Comparison of ENCODE assay signal across 12 mouse cellular contexts in genomic region chr3:53931745-53932144, GRCm38 (mm10).
"Had no signal": no experiment of that assay in that cellular context is flagged by ENCODE, and none has a peak within 500 bp of the region (broad histone marks: within the 10 kb centered on the region; RNA-seq: fewer than 3 reads in every experiment).

No protein-coding gene starts in this region.

- H3K4me3 ChIP-seq: intestine, embryonic 15.5 days; layer of hippocampus, adult 2 months; limb, embryonic 12.5 days; liver, embryonic 13.5 days; lung, embryonic 15.5 days; midbrain, embryonic 13.5 days had no signal

- H3K27me3 ChIP-seq: intestine, embryonic 15.5 days; limb, embryonic 12.5 days; liver, embryonic 13.5 days; lung, embryonic 15.5 days; midbrain, embryonic 13.5 days had no signal

- H3K36me3 ChIP-seq: intestine, embryonic 15.5 days; limb, embryonic 12.5 days; liver, embryonic 13.5 days; lung, embryonic 15.5 days; midbrain, embryonic 13.5 days had no signal

- ATAC-seq: intestine, embryonic 15.5 days; liver, postnatal 0 days; midbrain, embryonic 13.5 days had no signal

- H3K4me1 ChIP-seq: intestine, embryonic 15.5 days; limb, embryonic 12.5 days; liver, embryonic 13.5 days; lung, embryonic 15.5 days; midbrain, embryonic 13.5 days had no signal

- H3K9me3 ChIP-seq: intestine, embryonic 15.5 days; limb, embryonic 12.5 days; liver, embryonic 13.5 days; lung, embryonic 15.5 days; midbrain, embryonic 13.5 days had no signal

- DNase-seq: kidney, adult 18-20 months; kidney, postnatal 10 days; kidney, postnatal 4 days; liver; liver, embryonic 13.5 days; liver, postnatal 0 days; thymus, postnatal 4 days had no signal

- H3K4me2 ChIP-seq: intestine, embryonic 15.5 days; limb, embryonic 12.5 days; liver, embryonic 13.5 days; lung, embryonic 15.5 days; midbrain, embryonic 13.5 days had no signal

- H3K27ac ChIP-seq: intestine, embryonic 15.5 days; layer of hippocampus, adult 2 months; limb, embryonic 12.5 days; liver, embryonic 13.5 days; lung, embryonic 15.5 days; midbrain, embryonic 13.5 days had no signal

- H3K9ac ChIP-seq: intestine, embryonic 15.5 days; limb, embryonic 12.5 days; liver, embryonic 13.5 days; liver, postnatal 0 days; lung, embryonic 15.5 days; midbrain, embryonic 13.5 days had no signal
